Mouse (Mus musculus) heart, embryonic 13.5 days (tissue): Measurements from ENCODE around the gene Ccni. TPM values are rescaled to one million over a fixed set of nuclear protein-coding genes. Genes with fewer than 3 reads are reported as not detected.
A peak's percentile ranks its signal among the peaks of the same experiment; 100 is the strongest.

Source experiments
- ATAC-seq: fragments of 200-750 bp; cut with Nextera tagmentation; 2 replicates; pipeline ENCODE4 v1.8.0; 2017; ENCODE audit warnings: moderate TSS enrichment; ENCODE audit not compliant: insufficient number of reproducible peaks, low FRiP score, low TSS enrichment; ENCODE audit errors: extremely low read depth
- H3K27ac ChIP-seq: fragments of 300-500 bp; sonication (generic); replicated peaks from 2 replicates; pipeline ENCODE4 v1.5.1; 2015; ENCODE audit warnings: moderate library complexity, mild to moderate bottlenecking, inconsistent platforms
- H3K27me3 ChIP-seq: fragments of 300-500 bp; sonication (generic); replicated peaks from 2 replicates; pipeline ENCODE4 v1.6.1; 2015; ENCODE audit warnings: mild to moderate bottlenecking, inconsistent platforms
- H3K36me3 ChIP-seq: fragments of 300-500 bp; sonication (generic); 2 replicates; pipeline ENCODE4 v1.6.1; 2015; ENCODE audit warnings: mild to moderate bottlenecking, inconsistent platforms
- H3K4me1 ChIP-seq: fragments of 300-500 bp; sonication (generic); 2 replicates; pipeline ENCODE4 v1.6.1; 2015; ENCODE audit warnings: inconsistent platforms
- H3K4me2 ChIP-seq: fragments of 300-500 bp; sonication (generic); 2 replicates; pipeline ENCODE4 v1.6.1; 2015; ENCODE audit warnings: inconsistent platforms, mild to moderate bottlenecking, moderate library complexity
- H3K4me3 ChIP-seq: fragments of 300-500 bp; sonication (generic); 2 replicates; pipeline ENCODE4 v1.5.1; 2015; ENCODE audit warnings: moderate library complexity, mild to moderate bottlenecking, inconsistent platforms
- H3K9ac ChIP-seq: fragments of 300-500 bp; sonication (generic); 2 replicates; pipeline ENCODE4 v1.6.1; 2015; ENCODE audit warnings: inconsistent platforms, mild to moderate bottlenecking, moderate library complexity
- H3K9me3 ChIP-seq: fragments of 300-500 bp; sonication (generic); 2 replicates; pipeline ENCODE4 v1.6.1; 2016; ENCODE audit warnings: inconsistent platforms
- WGBS: fragments of 180-500 bp; shearing (Covaris S2); methylation state at CpG from one replicate; pipeline ENCODE4 v1.1.7; 2015; ENCODE audit warnings: mixed read lengths; 5-methylcytosine and 5-hydroxymethylcytosine counted together
- polyA plus RNA-seq: library from polyadenylated mRNA; unstranded; fragments of >200 nt; fragmentation: Nextera tagmentation; extraction: Ambion mirVana; gene quantifications from 2 replicates; pipeline ENCODE4 v1.2.1, GENCODE M21; 2015

Gene Ccni
- polyA plus RNA-seq, 1 experiment from 2014 or later = 83.2 TPM

- peak overlapping the region; percentile 52 for H3K27ac ChIP-seq
- H3K9me3 ChIP-seq = peaks cover 1% of the 10 kb centered on the region; the same call in 1 of the 2 replicates
- H3K4me2 ChIP-seq = peak overlapping the region; percentile 25
- peaks cover 97% of the 10 kb centered on the region for H3K4me1 ChIP-seq
- no peak overlapping the region for H3K9ac ChIP-seq
- peaks cover 5% of the 10 kb centered on the region for H3K36me3 ChIP-seq
- no peak for ATAC-seq
- H3K27me3 ChIP-seq = no peaks in the 10 kb centered on the region
- 39% methylated on average over 10 of the region's 10 CpGs for WGBS
- H3K4me3 ChIP-seq = no peak overlapping the region
Measured at GRCm38 (mm10) chr5:93133445-93134244, 72.7 kb downstream of the Ccni start.

Other genes with a start within 250 kb of the Ccni start
- 0.08 TPM in 1 of 2 replicates, not detected in the other for gene Sowahb, start 161.5 kb downstream of the Ccni start, polyA plus RNA-seq
- 82.0 and 82.4 TPM in 2 replicates for gene Sept11, start 113.1 kb downstream of the Ccni start, polyA plus RNA-seq
- gene 2010109A12Rik, start within 50 bp of the Ccni start, polyA plus RNA-seq = 2.0 and 2.1 TPM in 2 replicates
- 35.3 and 42.1 TPM in 2 replicates for gene Ccng2, start 60.8 kb upstream of the Ccni start, polyA plus RNA-seq